Mouse (Mus musculus): Measurements from ENCODE around the gene Errfi1. TPM values are rescaled to one million over a fixed set of nuclear protein-coding genes. Genes with fewer than 3 reads are reported as not detected.

Errfi1 gene
- 25.3 and 30.1 TPM in 2 replicates for polyA plus RNA-seq (2012; rRNA removed)

DNA sequence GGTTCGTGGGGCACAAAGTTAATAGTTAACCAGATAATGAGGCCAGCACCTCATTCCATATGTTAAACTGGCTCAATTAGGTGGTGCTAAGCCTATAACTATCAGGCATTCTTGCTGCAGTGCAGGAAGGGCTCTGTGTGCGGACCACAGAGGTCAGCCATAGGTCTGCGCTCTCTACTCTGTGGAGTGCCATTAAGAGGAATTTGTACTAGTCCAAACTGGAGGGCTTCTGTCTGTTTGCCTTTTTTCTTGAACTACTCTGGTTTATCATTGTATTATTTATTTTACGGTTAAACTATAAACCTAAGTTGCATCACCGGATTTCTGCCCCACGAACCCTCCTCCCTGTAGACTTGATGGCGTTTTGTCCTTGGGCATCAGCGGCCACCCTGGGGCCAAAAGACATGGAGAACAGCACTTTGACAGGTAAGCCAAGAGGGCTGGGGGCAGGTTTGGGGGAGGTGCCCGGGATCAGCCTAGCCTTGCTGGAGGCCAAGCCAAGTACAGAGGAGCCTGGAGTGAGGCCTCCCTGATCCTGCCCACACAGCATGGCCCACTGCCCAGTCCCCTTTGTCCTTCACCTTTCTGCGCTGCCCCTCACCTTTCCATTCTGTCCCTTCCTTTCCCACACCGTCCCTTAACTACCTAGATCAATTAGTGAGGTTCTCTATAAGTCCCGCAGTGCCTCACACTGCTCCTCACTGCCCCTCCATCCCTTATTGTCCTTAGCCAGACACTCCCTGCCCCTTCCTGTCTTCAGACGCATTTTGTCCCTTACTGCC, at the start of gene Errfi1:
Errfi1 (plus strand) TSS at position 240 of the 782 bp plus-strand sequence.

GRCm38 (mm10) chr4:150914290-150914733, 60.6 kb downstream of the Errfi1 start, which contains the start of the genes Park7 and Tnfrsf9:
Park7 (minus strand) TSS chr4:150914437.
Tnfrsf9 (plus strand) TSS chr4:150914562.

Other genes with a start within 250 kb of the Errfi1 start
- gene Slc45a1, start 201.7 kb upstream of the Errfi1 start, polyA plus RNA-seq (2012; rRNA removed): 0.73 and 0.98 TPM in 2 replicates
- 64.3 and 66.4 TPM in 2 replicates for gene Park7, start 60.5 kb downstream of the Errfi1 start, polyA plus RNA-seq (2012; rRNA removed)
- 0.24 and 0.47 TPM in 2 replicates for gene Tnfrsf9, start 60.6 kb downstream of the Errfi1 start, polyA plus RNA-seq (2012; rRNA removed)
- not detected in 2 replicates for gene Uts2, start 143.2 kb downstream of the Errfi1 start, polyA plus RNA-seq (2012; rRNA removed)
- gene Per3, start 190.7 kb downstream of the Errfi1 start, polyA plus RNA-seq (2012; rRNA removed): 6.3 and 9.9 TPM in 2 replicates
- gene Vamp3, start 204.0 kb downstream of the Errfi1 start, polyA plus RNA-seq (2012; rRNA removed): 26.3 and 30.3 TPM in 2 replicates
- gene Gm13090, start 235.7 kb downstream of the Errfi1 start, polyA plus RNA-seq (2012; rRNA removed): not detected in 2 replicates